Mouse (Mus musculus) ES-E14 (cell line): Measurements from ENCODE around the gene Fchsd2.

ENCODE experiments used
- CHD2 ChIP-seq: IDR thresholded peaks from 2 replicates; pipeline ENCODE4 v1.6.1; 2014; ENCODE audit warnings: mild to moderate bottlenecking, low read depth, low read length, inconsistent platforms
- HCFC1 ChIP-seq: IDR thresholded peaks from 2 replicates; pipeline ENCODE4 v1.6.1; 2012; ENCODE audit warnings: low read length, inconsistent platforms, borderline replicate concordance; ENCODE audit not compliant: insufficient read depth
- ZC3H11A ChIP-seq: IDR thresholded peaks from 2 replicates; pipeline ENCODE4 v1.6.1; 2012; ENCODE audit warnings: low read depth, mild to moderate bottlenecking, inconsistent platforms, low read length, borderline replicate concordance
- ZNF384 ChIP-seq: IDR thresholded peaks from 2 replicates; pipeline ENCODE4 v1.6.1; 2012; ENCODE audit warnings: low read depth, low read length, inconsistent platforms

GRCm38 (mm10) chr7:101328621-101329158 is 236.0 kb downstream of the Fchsd2 start:
- TF ChIP-seq HCFC1, result no peak
- TF ChIP-seq ZNF384, result no peak
- no peak for TF ChIP-seq ZC3H11A
- no peak for TF ChIP-seq CHD2
